Comparison of ENCODE assay signal across 14 mouse cellular contexts in genomic region chr16:25049928-25050510, GRCm38 (mm10).
DNase-seq lines count a peak whose midpoint lies in the region; ATAC-seq and TF ChIP-seq lines count a peak whose summit lies in the region.
"Had no signal": no experiment of that assay in that cellular context is flagged by ENCODE, and none has a peak within 500 bp of the region (broad histone marks: within the 10 kb centered on the region; RNA-seq: fewer than 3 reads in every experiment).

No protein-coding gene starts in this region.

- H3K36me3 ChIP-seq in heart, adult 2 months (ENCODE audit: control insufficient read depth, insufficient read depth, low read length), result no peaks in the 10 kb centered on the region
- no peaks in the 10 kb centered on the region for H3K36me3 ChIP-seq in heart, embryonic 16.5 days (ENCODE audit: control insufficient read depth, insufficient read depth)
- H3K36me3 ChIP-seq in midbrain, embryonic 11.5 days (ENCODE audit: control insufficient read depth, insufficient read depth, low read length), result no peaks in the 10 kb centered on the region; the same call in 1 of the 2 replicates
- H3K36me3 ChIP-seq: G1E; limb, embryonic 12.5 days; stomach, embryonic 15.5 days had no signal

- WGBS in heart, adult 2 months, result 28% methylated on average over 7 of the region's 7 CpGs
- WGBS in heart, embryonic 16.5 days, result 40% methylated on average over 7 of the region's 7 CpGs
- 49% methylated on average over 7 of the region's 7 CpGs for WGBS in midbrain, embryonic 11.5 days

- no peaks in the 10 kb centered on the region for H3K9me3 ChIP-seq in heart, embryonic 16.5 days (replicated peaks; ENCODE audit: control insufficient read depth, low read length)
- H3K9me3 ChIP-seq in midbrain, embryonic 11.5 days (ENCODE audit: control insufficient read depth, low read length), result no peaks in the 10 kb centered on the region
- H3K9me3 ChIP-seq: limb, embryonic 12.5 days; stomach, embryonic 15.5 days had no signal

- H3K27me3 ChIP-seq in heart, adult 2 months (ENCODE audit: control insufficient read depth, insufficient read depth, low read length), result no peaks in the 10 kb centered on the region
- no peaks in the 10 kb centered on the region for H3K27me3 ChIP-seq in heart, embryonic 16.5 days (ENCODE audit: control insufficient read depth, insufficient read depth, low read length)
- no peaks in the 10 kb centered on the region for H3K27me3 ChIP-seq in midbrain, embryonic 11.5 days (ENCODE audit: control insufficient read depth, insufficient read depth, low read length)
- H3K27me3 ChIP-seq: limb, embryonic 12.5 days; stomach, embryonic 15.5 days had no signal

- peaks cover 12% of the 10 kb centered on the region for H3K4me1 ChIP-seq in heart, adult 2 months (ENCODE audit: control insufficient read depth, insufficient read depth, low read length)
- H3K4me1 ChIP-seq in heart, embryonic 16.5 days (ENCODE audit: control insufficient read depth, insufficient read depth, low read length), result peaks cover 20% of the 10 kb centered on the region
- no peaks in the 10 kb centered on the region for H3K4me1 ChIP-seq in midbrain, embryonic 11.5 days (ENCODE audit: control insufficient read depth, insufficient read depth, low read length)
- H3K4me1 ChIP-seq: limb, embryonic 12.5 days; stomach, embryonic 15.5 days had no signal

- no peak overlapping the region for H3K27ac ChIP-seq in heart, adult 2 months
- no peak overlapping the region for H3K27ac ChIP-seq in heart, embryonic 16.5 days (ENCODE audit: low read length)
- H3K27ac ChIP-seq in gastrocnemius, adult 2 months, result no peak overlapping the region
- no peak overlapping the region for H3K27ac ChIP-seq in midbrain, embryonic 11.5 days (ENCODE audit: low read depth, low read length)
- H3K27ac ChIP-seq: limb, embryonic 12.5 days; stomach, embryonic 15.5 days had no signal

- H3K4me2 ChIP-seq in heart, embryonic 16.5 days (ENCODE audit: low read depth, low read length), result no peak overlapping the region
- no peak overlapping the region for H3K4me2 ChIP-seq in midbrain, embryonic 11.5 days
- H3K4me2 ChIP-seq: limb, embryonic 12.5 days; stomach, embryonic 15.5 days had no signal

- no peak for TF ChIP-seq CTCF in heart, adult 2 months (IDR thresholded peaks at IDR 0.05)
- TF ChIP-seq CTCF in gastrocnemius, adult 2 months (IDR thresholded peaks at IDR 0.05), result no peak

- peak; percentile 52; the same call in 1 of the 2 replicates for ATAC-seq in heart, embryonic 16.5 days (replicated peaks; ENCODE audit: extremely low read depth, insufficient read depth, low FRiP score)
- no peak for ATAC-seq in midbrain, embryonic 11.5 days (ENCODE audit: low FRiP score)
- ATAC-seq: forebrain, embryonic 14.5 days had no signal

- no peak overlapping the region for H3K9ac ChIP-seq in heart, adult 2 months (ENCODE audit: low read depth, low read length)
- no peak overlapping the region for H3K9ac ChIP-seq in heart, embryonic 16.5 days (ENCODE audit: low read length)
- H3K9ac ChIP-seq in midbrain, embryonic 11.5 days (ENCODE audit: low read length), result no peak overlapping the region
- H3K9ac ChIP-seq: limb, embryonic 12.5 days; stomach, embryonic 15.5 days had no signal

- no peaks in the 10 kb centered on the region for H3K79me2 ChIP-seq in heart, adult 2 months (replicated peaks; ENCODE audit: control insufficient read depth, insufficient read depth, low read length)

- H3K4me3 ChIP-seq in heart, adult 2 months, result no peak overlapping the region
- H3K4me3 ChIP-seq in heart, embryonic 16.5 days (ENCODE audit: low read length), result no peak overlapping the region
- no peak overlapping the region for H3K4me3 ChIP-seq in gastrocnemius, adult 2 months
- H3K4me3 ChIP-seq in midbrain, embryonic 11.5 days (ENCODE audit: low read depth, low read length), result no peak overlapping the region
- H3K4me3 ChIP-seq: limb, embryonic 12.5 days; stomach, embryonic 15.5 days had no signal

- intact Hi-C loops in heart, adult 2 months (cut with DNase I), result loop anchor here (10.0 kb wide), 1 partner anchor 75 kb away; no protein-coding TSS in a partner anchor
- intact Hi-C loops in gastrocnemius, adult 2 months (cut with DNase I), result no loop called here

- no peak for TF ChIP-seq POLR2A in heart, adult 2 months (IDR thresholded peaks at IDR 0.05; ENCODE audit: insufficient read depth, low read depth, low read length)

- 0 out of 2 replicates have a peak, but pooled peaks have one; percentile 21 for TF ChIP-seq EP300 in heart, adult 2 months (IDR thresholded peaks at IDR 0.05; ENCODE audit: insufficient read depth, low read depth, low read length)

- no peak for DNase-seq in heart, adult 2 months
- no peak for DNase-seq in heart, postnatal 4 days
- peak; percentile 51 for DNase-seq in kidney, postnatal 14 days
- DNase-seq in kidney, postnatal 10 days, result no peak
- peak; percentile 84 for DNase-seq in ES-CJ7 (ENCODE audit: low read depth, low spot score)
- DNase-seq in gastrocnemius, adult 2 months, result no peak
- DNase-seq in midbrain, embryonic 11.5 days (ENCODE audit: low spot score, missing footprints), result no peak
- DNase-seq: B cell, adult 2 months; cerebellum, adult 9-11 months had no signal

Comparison
In these comparisons a context has a peak if more than half of its experiments do, and no peak if none do; other contexts are left out.
1. DNase-seq: peak in kidney, postnatal 14 days (single experiment) and ES-CJ7 (single experiment); none in heart, adult 2 months (0 of 2), heart, postnatal 4 days (single experiment), kidney, postnatal 10 days (single experiment), gastrocnemius, adult 2 months (single experiment) and midbrain, embryonic 11.5 days (single experiment).